Mouse (Mus musculus): Measurements from ENCODE around the gene Psmg4.

DNA sequence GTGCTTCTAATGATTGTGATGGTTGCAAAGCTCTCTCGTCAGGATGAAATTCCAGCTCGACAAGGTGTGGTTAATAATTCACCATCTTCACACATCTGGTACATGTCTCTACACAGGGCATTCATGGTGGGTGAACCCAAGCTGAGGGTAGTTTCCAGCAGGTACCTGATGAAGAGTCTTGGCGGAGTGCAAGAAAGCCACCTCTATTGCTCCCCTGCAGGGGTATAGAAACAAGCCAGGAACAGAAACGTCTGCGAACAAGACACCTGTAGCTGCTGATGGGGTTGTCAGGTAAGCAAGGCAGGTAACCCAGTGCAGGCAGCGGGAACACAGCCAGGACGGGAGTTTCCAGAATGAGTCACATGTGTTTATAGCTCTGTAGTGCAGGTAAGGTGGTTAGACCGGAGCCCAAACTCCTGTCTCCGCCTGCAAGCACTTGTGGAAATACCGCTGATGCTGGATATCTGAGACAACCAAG, 50.0 kb downstream of the Psmg4 start:
- TF ChIP-seq CTCF (IDR thresholded peaks at IDR 0.05; ENCODE audit: low read depth, low read length) (no peak), POLR2A (IDR thresholded peaks at IDR 0.05; ENCODE audit: insufficient read depth, low read length) (no peak), EP300 (IDR thresholded peaks at IDR 0.05; ENCODE audit: insufficient read depth, low read depth, low read length) (no peak)

Measured in ES-Bruce4 (cell line).